Mouse (Mus musculus) liver, embryonic 16.5 days (tissue): Measurements from ENCODE around the gene Samd8. TPM values are rescaled to one million over a fixed set of nuclear protein-coding genes. Genes with fewer than 3 reads are reported as not detected.

Experiments used
- ATAC-seq: fragments of 200-750 bp; cut with Nextera tagmentation; 2 replicates; pipeline ENCODE4 v1.8.0; 2017; ENCODE audit warnings: low read depth, mild to moderate bottlenecking, moderate number of reproducible peaks, moderate library complexity
- H3K27ac ChIP-seq: fragments of 300-500 bp; sonication (generic); 2 replicates; pipeline ENCODE4 v1.5.1; 2014; ENCODE audit warnings: mild to moderate bottlenecking, low read length
- H3K27me3 ChIP-seq: fragments of 300-500 bp; sonication (generic); 2 replicates; pipeline ENCODE4 v1.6.1; 2014; ENCODE audit warnings: low read depth, low read length, mixed read lengths; ENCODE audit not compliant: control insufficient read depth, insufficient read depth
- H3K36me3 ChIP-seq: fragments of 300-500 bp; sonication (generic); 2 replicates; pipeline ENCODE4 v1.6.1; 2014; ENCODE audit warnings: mild to moderate bottlenecking; ENCODE audit not compliant: control insufficient read depth, insufficient read depth
- H3K4me1 ChIP-seq: fragments of 300-500 bp; sonication (generic); 2 replicates; pipeline ENCODE4 v1.6.1; 2014; ENCODE audit warnings: low read depth, low read length, mixed read lengths; ENCODE audit not compliant: control insufficient read depth
- H3K4me2 ChIP-seq: fragments of 300-500 bp; sonication (generic); 2 replicates; pipeline ENCODE4 v1.6.1; 2014; ENCODE audit warnings: low read depth, low read length, mixed read lengths
- H3K4me3 ChIP-seq: fragments of 300-500 bp; sonication (generic); 2 replicates; pipeline ENCODE4 v1.5.1; 2014; ENCODE audit warnings: low read depth, mild to moderate bottlenecking, low read length
- H3K9ac ChIP-seq: fragments of 300-500 bp; sonication (generic); 2 replicates; pipeline ENCODE4 v1.6.1; 2014; ENCODE audit warnings: low read depth, low read length
- H3K9me3 ChIP-seq: fragments of 300-500 bp; sonication (generic); replicated peaks from 2 replicates; pipeline ENCODE4 v1.6.1; 2016; ENCODE audit warnings: low read length; ENCODE audit not compliant: control insufficient read depth
- WGBS: fragments of 180-500 bp; shearing (Covaris S2); extraction: QIAGEN DNeasy Blood & Tissue Kit; methylation state at CpG from one replicate; pipeline ENCODE4 v1.1.7; 2014; ENCODE audit not compliant: insufficient replicate concordance; 5-methylcytosine and 5-hydroxymethylcytosine counted together
- polyA plus RNA-seq: library from polyadenylated mRNA; unstranded; fragments of >200 nt; fragmentation: Nextera tagmentation; extraction: Ambion mirVana; gene quantifications from 2 replicates; pipeline ENCODE4 v1.2.1, GENCODE M21; 2015

The Samd8 gene
- polyA plus RNA-seq = 3.0 and 3.9 TPM in 2 replicates

DNA sequence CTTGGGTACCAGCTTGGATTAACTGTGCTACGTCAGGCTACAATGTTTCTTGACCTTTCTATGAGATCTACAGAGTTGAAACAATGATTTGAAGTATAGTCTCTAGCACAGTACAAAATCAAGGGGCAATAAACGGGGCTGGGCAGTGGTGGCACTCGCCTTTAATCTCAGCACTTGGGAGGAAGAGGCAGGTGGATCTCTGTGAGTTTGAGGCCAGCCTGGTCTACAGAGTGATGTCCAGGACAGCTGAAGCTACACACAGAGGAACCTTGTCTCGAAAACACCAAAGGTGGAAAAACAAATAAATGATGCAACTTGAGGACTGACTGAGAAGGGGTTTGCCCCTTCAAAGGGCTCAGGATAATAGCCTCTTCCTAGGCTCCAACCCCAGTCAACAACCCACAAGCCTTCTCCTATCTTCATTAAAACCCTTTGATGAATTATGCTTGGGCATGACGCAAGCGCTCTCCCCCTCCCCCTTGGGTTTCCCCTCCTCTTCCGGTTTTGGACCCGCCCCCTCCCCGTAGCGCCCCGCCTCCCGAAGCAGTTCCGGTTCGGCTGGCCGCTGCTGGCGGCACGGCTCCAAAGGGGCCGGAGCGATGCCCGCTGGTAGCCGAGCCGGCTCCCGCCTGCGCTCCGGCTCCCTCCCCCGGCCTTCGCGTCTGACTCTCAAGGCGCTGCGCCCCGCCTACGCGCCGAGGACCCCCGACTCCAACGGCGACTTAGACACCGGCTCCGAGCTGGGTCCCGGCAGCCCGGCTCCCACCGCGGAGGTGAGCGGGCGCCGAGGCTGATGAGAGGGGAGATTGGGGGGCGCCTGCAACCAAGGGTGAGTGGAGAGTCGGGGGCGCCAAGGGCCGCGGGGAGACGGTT, at the start of gene Samd8:
Gene Samd8, plus strand, starts transcription at position 524 of the 873 bp plus-strand sequence.
- Histone ChIP-seq H3K27ac (peak within 1 kb of the TSS; percentile 65), H3K9me3 (no peaks in the 10 kb centered on the region), H3K27me3 (no peaks in the 10 kb centered on the region), H3K4me1 (peaks cover 19% of the 10 kb centered on the region), H3K4me3 (peak within 1 kb of the TSS; percentile 77), H3K4me2 (peak within 1 kb of the TSS; percentile 90), H3K36me3 (no peaks in the 10 kb centered on the region), H3K9ac (peak within 1 kb of the TSS; percentile 83)
- 6% methylated on average over 52 of the region's 52 CpGs for WGBS
- ATAC-seq = peak; percentile 85

DNA sequence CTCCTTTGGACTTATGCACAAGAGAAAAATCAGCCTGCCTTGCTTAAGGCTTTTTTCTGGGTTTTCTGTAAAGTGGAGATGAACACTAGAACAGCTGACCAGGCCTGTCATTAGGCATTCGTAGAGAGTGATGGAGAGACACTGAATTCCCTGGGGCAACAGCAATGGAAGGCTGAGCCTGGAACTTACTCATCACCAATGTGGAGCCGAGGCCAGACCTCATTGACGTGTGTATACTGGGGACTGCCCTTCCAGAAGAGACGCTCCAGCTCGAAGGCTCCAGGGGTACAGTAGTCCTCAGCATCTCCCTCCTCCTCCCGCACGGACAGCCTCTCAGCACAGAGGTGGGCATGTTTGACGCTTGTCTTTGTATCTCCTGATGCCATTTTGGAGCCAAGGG, 47.6 kb upstream of the Samd8 start:
- no peaks in the 10 kb centered on the region for H3K36me3 ChIP-seq
- no peak overlapping the region for H3K9ac ChIP-seq
- no peaks in the 10 kb centered on the region for H3K27me3 ChIP-seq
- H3K4me2 ChIP-seq = no peak overlapping the region
- no peak overlapping the region for H3K4me3 ChIP-seq
- no peak overlapping the region for H3K27ac ChIP-seq
- H3K4me1 ChIP-seq = no peaks in the 10 kb centered on the region
- 69% methylated on average over 8 of the region's 8 CpGs for WGBS
- ATAC-seq = no peak
- H3K9me3 ChIP-seq = no peaks in the 10 kb centered on the region

DNA sequence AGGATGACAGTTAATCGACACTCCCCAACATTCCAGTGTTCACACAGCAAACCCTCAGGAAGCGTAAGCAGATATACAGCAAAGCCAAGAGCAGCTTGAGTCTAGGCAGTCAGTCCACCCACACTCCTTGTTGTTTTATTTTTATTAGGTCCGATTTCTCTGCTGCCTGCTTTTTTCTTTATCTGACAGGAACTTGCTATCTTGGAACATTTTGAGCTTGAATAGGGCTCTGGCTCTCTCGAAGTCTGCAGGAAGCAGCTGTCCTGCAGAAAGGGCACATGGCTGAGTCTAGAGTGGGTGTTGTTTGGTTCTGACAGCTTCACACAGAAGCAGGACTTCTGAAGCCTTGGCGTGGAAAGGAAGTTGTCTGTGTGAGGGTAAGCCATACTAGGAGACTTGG, 47.1 kb upstream of the Samd8 start:
- Histone ChIP-seq H3K4me2 (no peak overlapping the region), H3K36me3 (no peaks in the 10 kb centered on the region), H3K27me3 (no peaks in the 10 kb centered on the region), H3K4me3 (no peak overlapping the region), H3K27ac (no peak overlapping the region), H3K9ac (no peak overlapping the region), H3K9me3 (no peaks in the 10 kb centered on the region), H3K4me1 (no peaks in the 10 kb centered on the region)
- peak; percentile 45; the same call in 1 of the 2 replicates for ATAC-seq
- 31% methylated on average over 5 of the region's 5 CpGs for WGBS

DNA sequence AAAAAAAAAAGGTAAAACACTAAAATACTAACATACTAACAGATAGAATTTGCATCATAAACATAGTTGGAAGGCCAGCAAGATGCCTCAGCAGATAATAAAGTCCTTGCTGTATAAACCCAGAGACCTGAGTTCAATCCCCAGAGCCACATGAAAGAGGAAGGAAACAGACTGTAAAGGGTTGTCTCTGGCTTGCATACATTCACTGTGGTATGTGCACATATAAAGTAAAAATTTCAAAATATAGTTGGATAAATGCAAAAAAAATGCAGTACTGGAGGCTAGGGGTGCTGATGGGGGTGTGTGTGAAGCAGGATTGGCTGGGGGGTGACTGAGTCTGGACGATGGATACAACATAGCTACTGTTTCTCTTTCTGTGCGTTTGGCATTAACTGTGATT, 44.9 kb upstream of the Samd8 start:
- Histone ChIP-seq H3K4me1 (no peaks in the 10 kb centered on the region), H3K27me3 (no peaks in the 10 kb centered on the region), H3K9ac (no peak overlapping the region), H3K9me3 (no peaks in the 10 kb centered on the region), H3K4me3 (no peak overlapping the region), H3K36me3 (no peaks in the 10 kb centered on the region), H3K27ac (no peak overlapping the region), H3K4me2 (no peak overlapping the region)
- WGBS = 45% methylated on average over 2 of the region's 2 CpGs
- ATAC-seq = no peak

DNA sequence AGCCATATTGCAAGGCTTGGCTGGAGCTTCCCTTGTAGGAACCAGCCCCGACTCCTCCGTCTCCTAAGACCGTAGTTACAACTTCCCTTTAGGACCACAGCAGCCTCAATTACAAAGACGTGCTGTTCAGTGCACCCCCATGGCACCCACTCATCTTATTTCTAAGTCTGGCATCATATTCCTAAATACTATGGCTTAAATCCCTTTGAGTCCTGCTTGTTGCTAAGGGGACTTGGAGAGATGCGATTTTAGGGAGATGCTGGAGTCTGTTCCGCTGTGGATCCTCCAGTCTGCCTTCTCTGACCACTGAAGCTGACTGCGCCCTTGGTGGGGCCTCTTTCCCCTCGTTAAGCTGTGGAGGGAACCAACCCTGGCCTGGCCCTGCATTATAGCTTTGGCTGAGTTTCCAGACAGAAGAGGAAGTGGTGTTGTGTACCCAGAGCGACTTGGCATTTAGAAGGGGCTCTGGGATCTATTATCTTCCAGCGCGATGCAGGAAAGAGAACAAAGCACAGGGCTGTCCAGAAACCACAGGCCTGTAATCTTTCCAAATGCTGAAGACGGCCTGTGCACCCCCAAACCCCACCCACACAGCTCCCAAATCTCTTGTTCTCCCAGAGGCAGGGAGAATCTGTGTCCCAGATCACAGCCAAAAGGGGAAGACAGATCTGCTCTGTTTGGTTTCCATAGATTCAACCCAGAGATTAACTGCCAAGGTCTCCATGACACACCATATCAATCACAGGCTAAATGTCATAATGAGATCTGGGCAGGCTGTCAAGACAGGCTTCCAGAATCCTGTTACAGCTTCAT, 43.4 kb upstream of the Samd8 start:
- Histone ChIP-seq H3K27me3 (no peaks in the 10 kb centered on the region), H3K4me3 (no peak overlapping the region), H3K27ac (no peak overlapping the region), H3K9me3 (no peaks in the 10 kb centered on the region), H3K36me3 (no peaks in the 10 kb centered on the region), H3K9ac (no peak overlapping the region), H3K4me1 (no peaks in the 10 kb centered on the region), H3K4me2 (no peak overlapping the region)
- no peak for ATAC-seq
- WGBS = 18% methylated on average over 12 of the region's 12 CpGs

DNA sequence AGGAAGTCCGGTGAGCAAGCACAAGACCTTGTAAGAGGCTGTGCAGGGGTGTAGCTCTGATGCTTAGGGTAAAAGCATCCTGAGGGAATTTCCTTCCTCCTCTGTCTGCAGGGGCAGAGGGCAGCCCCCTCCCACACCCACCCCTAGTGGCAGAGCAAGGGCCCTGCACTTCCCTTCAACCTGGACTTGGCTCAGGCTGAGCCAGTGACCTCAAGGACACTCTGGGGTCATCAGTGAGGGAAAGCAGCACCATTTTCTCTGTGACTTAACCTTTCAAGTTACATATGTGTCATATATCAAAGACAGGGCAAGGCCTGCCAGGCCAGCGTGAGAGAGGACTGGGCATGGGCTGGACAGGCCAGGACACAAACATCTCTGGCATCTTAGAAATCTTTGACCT, 40.8 kb upstream of the Samd8 start:
- H3K4me2 ChIP-seq = no peak overlapping the region
- no peaks in the 10 kb centered on the region for H3K36me3 ChIP-seq
- no peak for ATAC-seq
- no peak overlapping the region for H3K9ac ChIP-seq
- no peaks in the 10 kb centered on the region for H3K27me3 ChIP-seq
- no peak overlapping the region for H3K27ac ChIP-seq
- WGBS = 71% methylated on average over 2 of the region's 2 CpGs
- no peaks in the 10 kb centered on the region for H3K4me1 ChIP-seq
- H3K4me3 ChIP-seq = no peak overlapping the region
- no peaks in the 10 kb centered on the region for H3K9me3 ChIP-seq

DNA sequence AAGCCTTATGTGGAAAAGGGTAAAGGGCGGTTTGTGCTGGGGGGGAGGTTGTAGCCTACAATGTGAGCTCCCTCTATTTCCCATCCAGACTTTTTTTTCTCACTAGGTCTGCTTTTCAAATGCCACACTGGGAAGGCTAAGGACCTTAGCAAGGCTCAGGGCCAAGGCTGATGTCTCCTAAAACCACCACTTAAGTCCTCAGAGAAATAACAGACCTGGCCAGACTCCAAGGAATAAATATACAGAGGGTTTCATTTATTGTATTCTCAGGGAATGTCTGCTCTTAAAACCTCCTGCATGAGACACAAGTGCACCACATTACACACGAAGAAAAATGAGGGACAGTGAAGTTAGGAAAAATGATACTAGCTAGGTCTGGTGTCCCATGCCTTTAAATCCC, 39.1 kb upstream of the Samd8 start:
- H3K4me2 ChIP-seq = no peak overlapping the region

DNA sequence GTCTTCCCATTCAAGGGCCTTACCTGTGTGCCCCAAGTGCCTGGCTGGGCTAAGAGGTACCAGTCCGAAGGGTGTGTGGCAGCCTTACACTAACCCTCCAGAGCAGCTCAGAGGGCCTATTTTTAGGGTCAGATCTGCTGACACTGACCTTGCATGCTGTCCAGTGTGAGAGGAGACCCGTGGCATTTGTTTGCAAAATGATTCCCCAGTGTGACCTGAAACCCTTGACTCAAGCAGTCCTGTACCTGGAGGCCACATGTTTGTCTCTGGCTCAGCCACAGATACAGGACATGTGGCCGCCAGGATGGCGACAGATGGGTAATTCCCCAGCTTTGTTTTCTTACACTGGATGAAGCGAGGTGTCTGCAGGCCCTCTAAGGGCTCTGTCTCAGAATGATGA, 35.8 kb upstream of the Samd8 start, which contains the start of gene Dupd1:
Gene Dupd1, minus strand, starts transcription at position 91 of the 400 bp plus-strand sequence.
- H3K9ac ChIP-seq = no peak within 1 kb of the TSS
- H3K27me3 ChIP-seq = no peaks in the 10 kb centered on the region
- no peaks in the 10 kb centered on the region for H3K9me3 ChIP-seq
- H3K27ac ChIP-seq = no peak within 1 kb of the TSS
- no peak for ATAC-seq
- H3K4me2 ChIP-seq = no peak within 1 kb of the TSS
- WGBS = 58% methylated on average over 5 of the region's 5 CpGs
- no peak within 1 kb of the TSS for H3K4me3 ChIP-seq
- H3K4me1 ChIP-seq = no peaks in the 10 kb centered on the region
- no peaks in the 10 kb centered on the region for H3K36me3 ChIP-seq

More for the DNA sequence above, 39.1 kb upstream of the Samd8 start:
- no peaks in the 10 kb centered on the region for H3K4me1 ChIP-seq
- ATAC-seq = no peak
- no peaks in the 10 kb centered on the region for H3K9me3 ChIP-seq
- no peaks in the 10 kb centered on the region for H3K36me3 ChIP-seq
- no peaks in the 10 kb centered on the region for H3K27me3 ChIP-seq
- H3K4me3 ChIP-seq = no peak overlapping the region
- 48% methylated on average over 2 of the region's 2 CpGs for WGBS
- no peak overlapping the region for H3K27ac ChIP-seq
- no peak overlapping the region for H3K9ac ChIP-seq
